Mouse (Mus musculus) cerebellum, adult 2 months (tissue): ENCODE data around the gene U2af2. TPM values are rescaled to one million over a fixed set of nuclear protein-coding genes. Genes with fewer than 3 reads are reported as not detected.

ENCODE experiments used
- DNase-seq, 2 experiments: peaks; one replicate each; pipeline ENCODE4 v3.0.0; 2021
- H3K27ac ChIP-seq: fragments of 200-500 bp; 2 replicates; pipeline ENCODE4 v1.5.1; 2012; ENCODE audit warnings: low read length, control low read depth, inconsistent platforms; ENCODE audit not compliant: insufficient read depth
- H3K27me3 ChIP-seq: fragments of 200-500 bp; 2 replicates; pipeline ENCODE4 v1.6.1; 2012; ENCODE audit warnings: inconsistent platforms, mild to moderate bottlenecking, low read length, moderate library complexity; ENCODE audit not compliant: control insufficient read depth, insufficient read depth
- H3K4me1 ChIP-seq: fragments of 200-500 bp; 2 replicates; pipeline ENCODE4 v1.6.1; 2011; ENCODE audit warnings: low read length; ENCODE audit not compliant: control insufficient read depth, insufficient read depth
- H3K4me3 ChIP-seq: fragments of 200-500 bp; replicated peaks from 2 replicates; pipeline ENCODE3; 2011; ENCODE audit warnings: mild to moderate bottlenecking, low read depth, low read length, control low read depth; ENCODE audit not compliant: insufficient read depth
- CTCF ChIP-seq: fragments of 200-500 bp; IDR thresholded peaks from 2 replicates; pipeline ENCODE4 v1.5.1; 2011; ENCODE audit warnings: low read depth, mild to moderate bottlenecking, control low read depth, low read length, moderate library complexity, borderline replicate concordance; ENCODE audit not compliant: insufficient read depth
- POLR2A ChIP-seq: fragments of 200-500 bp; IDR thresholded peaks from 2 replicates; pipeline ENCODE4 v1.6.1; 2011; ENCODE audit warnings: low read length, control low read depth, borderline replicate concordance; ENCODE audit not compliant: insufficient read depth
- WGBS: fragments of 180-500 bp; shearing (Covaris S2); methylation state at CpG from one replicate; pipeline ENCODE4 v1.1.7; 2018; 5-methylcytosine and 5-hydroxymethylcytosine counted together
- polyA plus RNA-seq: library from polyadenylated mRNA; depleted of rRNA; stranded (reverse); fragments of >200 nt; gene quantifications from 2 replicates; pipeline ENCODE4 v1.2.3, GENCODE M21; 2012

U2af2 gene
- polyA plus RNA-seq, 1 experiment: 196 TPM

DNA sequence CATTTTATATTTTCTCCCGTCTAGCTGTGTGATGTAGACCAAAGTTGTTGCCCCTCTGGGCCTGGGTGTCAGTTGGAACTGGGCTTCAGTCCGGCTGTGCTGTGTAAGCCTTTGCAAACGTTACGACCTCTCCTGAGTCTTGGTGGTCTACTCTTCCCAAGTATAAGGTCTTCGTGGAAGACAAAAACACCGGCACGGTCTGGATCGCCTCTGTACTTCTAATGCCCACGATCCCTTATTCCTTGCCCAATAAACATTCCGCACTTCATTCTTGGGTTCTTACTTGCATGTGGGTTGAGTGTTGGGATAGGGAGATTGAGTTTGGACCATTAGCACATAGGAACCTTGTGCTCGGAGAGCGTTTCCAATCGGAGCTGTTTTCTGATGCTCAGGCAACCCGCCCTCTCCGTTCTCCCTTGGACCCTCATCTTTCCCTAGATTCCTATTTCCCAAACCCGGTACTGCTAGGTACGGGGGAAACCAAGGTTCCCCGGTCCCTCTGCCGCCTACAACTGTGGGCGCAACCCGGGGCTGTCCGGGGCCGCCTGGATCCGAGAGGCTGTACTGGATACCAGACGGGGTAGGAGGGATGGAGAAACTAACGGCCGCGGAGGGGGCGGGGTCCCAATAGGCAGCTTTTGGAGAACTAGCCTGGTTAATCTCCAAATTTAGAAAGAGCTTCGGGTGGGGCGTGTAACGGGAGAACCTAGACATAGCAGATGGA is 8.3 kb upstream of the U2af2 start:
- peak; percentile 48 to 59 for DNase-seq
- Histone ChIP-seq H3K4me1 (peaks cover 16% of the 10 kb centered on the region), H3K27me3 (no peaks in the 10 kb centered on the region), H3K27ac (no peak overlapping the region), H3K4me3 (peak overlapping the region; percentile 66)
- TF ChIP-seq POLR2A: peak; percentile 30; the same call in 1 of the 2 replicates
- TF ChIP-seq CTCF: no peak
- WGBS: 11% methylated on average over 32 of the region's 32 CpGs

GRCm38 (mm10) chr7:5056651-5057263 is 5.2 kb upstream of the U2af2 start:
- peak; percentile 60 to 75 for DNase-seq
- Histone ChIP-seq H3K27me3 (no peaks in the 10 kb centered on the region), H3K4me1 (peaks cover 16% of the 10 kb centered on the region), H3K4me3 (peak overlapping the region; percentile 60), H3K27ac (peak overlapping the region; percentile 70)
- WGBS: 3% methylated on average over 55 of the region's 55 CpGs
- TF ChIP-seq POLR2A (peak; percentile 50; the same call in 1 of the 2 replicates), CTCF (no peak)

DNA sequence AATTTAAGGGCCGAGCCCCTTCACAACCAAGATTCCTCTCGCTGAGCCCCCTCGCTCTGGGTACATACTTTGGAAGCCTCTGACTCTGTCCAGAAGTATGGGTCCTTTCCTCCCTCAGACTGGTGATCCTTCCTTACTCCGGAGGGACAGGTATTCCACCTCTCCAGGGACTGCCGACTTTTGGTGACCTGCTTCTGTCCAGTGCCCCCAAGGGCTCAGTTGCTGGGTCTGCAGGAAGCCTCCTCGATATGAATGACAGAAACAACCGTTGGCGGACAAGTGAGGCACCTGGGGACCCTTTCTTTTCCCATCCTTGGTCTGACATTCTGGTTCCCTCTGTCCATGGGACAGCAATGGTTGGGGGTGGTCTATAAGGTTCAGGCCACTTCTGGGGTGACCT is 4.6 kb upstream of the U2af2 start:
- 30% methylated on average over 8 of the region's 8 CpGs for WGBS
- H3K27ac ChIP-seq: peak overlapping the region; percentile 70
- peak overlapping the region; percentile 60 for H3K4me3 ChIP-seq
- no peak for TF ChIP-seq POLR2A
- H3K27me3 ChIP-seq: no peaks in the 10 kb centered on the region
- H3K4me1 ChIP-seq: peaks cover 16% of the 10 kb centered on the region
- DNase-seq: no peak

DNA sequence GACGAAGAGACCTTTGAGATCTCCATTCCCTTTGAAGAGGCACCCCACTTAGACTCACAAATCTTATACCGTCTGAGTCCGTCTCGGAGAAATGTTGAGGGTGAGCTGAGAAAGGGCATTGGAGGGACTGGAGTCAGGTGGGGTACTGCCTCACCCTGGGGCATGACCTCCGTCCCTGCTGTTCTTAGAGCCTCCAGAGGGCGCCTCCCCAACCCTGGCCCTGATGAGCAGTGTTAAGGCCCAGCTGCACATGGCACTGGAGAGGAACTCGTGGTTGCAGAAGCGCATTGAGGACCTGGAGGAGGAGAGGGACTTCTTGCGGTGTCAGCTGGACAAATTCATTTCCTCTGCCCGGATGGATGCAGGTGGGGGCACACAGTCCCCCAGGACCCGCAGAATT is 4.1 kb upstream of the U2af2 start:
- 45% methylated on average over 11 of the region's 11 CpGs for WGBS
- peak overlapping the region; percentile 60 for H3K4me3 ChIP-seq
- peak in 1 of 2 experiments; percentile 31 for DNase-seq
- H3K27me3 ChIP-seq: no peaks in the 10 kb centered on the region
- TF ChIP-seq CTCF (no peak), POLR2A (no peak)
- H3K4me1 ChIP-seq: peaks cover 16% of the 10 kb centered on the region
- H3K27ac ChIP-seq: no peak overlapping the region

GRCm38 (mm10) chr7:5058631-5059030 is 3.3 kb upstream of the U2af2 start:
- no peak overlapping the region for H3K4me3 ChIP-seq
- TF ChIP-seq CTCF (no peak), POLR2A (no peak)
- WGBS: 94% methylated on average over 1 of the region's 1 CpGs
- no peaks in the 10 kb centered on the region for H3K27me3 ChIP-seq
- H3K27ac ChIP-seq: no peak overlapping the region
- peaks cover 8% of the 10 kb centered on the region for H3K4me1 ChIP-seq
- DNase-seq: no peak

DNA sequence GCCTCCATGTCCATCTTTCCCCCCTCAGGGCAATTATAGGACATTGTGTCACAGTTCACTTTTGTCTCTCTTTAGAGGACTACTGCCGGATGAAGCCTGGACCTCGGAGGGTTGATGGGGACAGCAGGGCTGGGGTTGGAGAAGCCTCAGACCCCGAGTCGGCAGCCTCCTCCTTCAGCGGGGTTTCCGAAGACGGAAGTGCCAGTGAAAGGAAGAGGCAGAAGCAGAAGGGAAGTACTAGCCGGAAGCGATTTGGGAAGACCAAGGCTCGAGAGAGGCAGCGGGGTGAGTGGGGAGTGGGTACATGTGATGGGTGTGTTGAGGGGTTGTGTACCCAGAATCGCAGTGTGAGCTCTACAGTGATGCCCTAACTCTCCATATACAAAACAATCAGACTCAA is 2.5 kb upstream of the U2af2 start:
- WGBS: 90% methylated on average over 12 of the region's 12 CpGs
- no peaks in the 10 kb centered on the region for H3K27me3 ChIP-seq
- no peak overlapping the region for H3K4me3 ChIP-seq
- no peak for TF ChIP-seq POLR2A
- TF ChIP-seq CTCF: no peak
- H3K4me1 ChIP-seq: peaks cover 8% of the 10 kb centered on the region
- peak in 1 of 2 experiments; percentile 38 for DNase-seq
- peak overlapping the region; percentile 35; the same call in 1 of the 2 replicates for H3K27ac ChIP-seq

- peak; percentile 51; the same call in 1 of the 2 replicates for TF ChIP-seq POLR2A
- TF ChIP-seq CTCF: peak; percentile 84
- WGBS: 1% methylated on average over 27 of the region's 27 CpGs
These were observed 1.7 kb upstream of the U2af2 start for GRCm38 (mm10) chr7:5060239-5060731.

More at GRCm38 (mm10) chr7:5060239-5060731, 1.7 kb upstream of the U2af2 start:
- no peaks in the 10 kb centered on the region for H3K27me3 ChIP-seq
- peak overlapping the region; percentile 91 for H3K4me3 ChIP-seq
- peak overlapping the region; percentile 62 for H3K27ac ChIP-seq
- DNase-seq: peak; percentile 88 to 92
- peaks cover 8% of the 10 kb centered on the region for H3K4me1 ChIP-seq
